Mouse (Mus musculus): ENCODE results near the gene Klra3. TPM values are rescaled to one million over a fixed set of nuclear protein-coding genes. Genes with fewer than 3 reads are reported as not detected.
"Not testable (repeated sequence)": the region's sequence is repeated elsewhere in the genome, so short reads cannot be mapped to it uniquely, and the experiment has no call there.

Gene Klra3
- not detected in 2 replicates for polyA plus RNA-seq (2014; fragmentation: Nextera tagmentation; extraction: Ambion mirVana)

GRCm38 (mm10) chr6:130337411-130337810 is at the start of gene Klra3:
Gene Klra3 (minus strand): TSS chr6:130337574.
- Histone ChIP-seq H3K4me3 (replicated peaks; ENCODE audit: low read depth, low read length) (no peak within 1 kb of the TSS), H3K9ac (replicated peaks; ENCODE audit: low read length) (no peak within 1 kb of the TSS), H3K27ac (replicated peaks; ENCODE audit: low read depth, low read length) (no peak within 1 kb of the TSS), H3K36me3 (ENCODE audit: control insufficient read depth, insufficient read depth, low read length) (no peaks in the 10 kb centered on the region), H3K4me2 (ENCODE audit: low read length) (no peak within 1 kb of the TSS), H3K27me3 (ENCODE audit: control insufficient read depth, insufficient read depth, low read length) (no peaks in the 10 kb centered on the region), H3K9me3 (ENCODE audit: control insufficient read depth, low read length) (no peaks in the 10 kb centered on the region; the same call in 1 of the 2 replicates), H3K4me1 (ENCODE audit: control insufficient read depth, insufficient read depth, low read length) (no peaks in the 10 kb centered on the region)
- WGBS, result 88% methylated on average over 8 of the region's 8 CpGs
- no peak for DNase-seq
- no peak for ATAC-seq (ENCODE audit: low FRiP score, low TSS enrichment)

- H3K36me3 ChIP-seq (ENCODE audit: control insufficient read depth, insufficient read depth, low read length), result no peaks in the 10 kb centered on the region
- H3K27me3 ChIP-seq (ENCODE audit: control insufficient read depth, insufficient read depth, low read length), result no peaks in the 10 kb centered on the region
- DNase-seq (no peak), ATAC-seq (ENCODE audit: low FRiP score, low TSS enrichment) (no peak)
- no peak within 1 kb of the TSS for H3K9ac ChIP-seq (replicated peaks; ENCODE audit: low read length)
- 81% methylated on average over 2 of the region's 2 CpGs for WGBS
- H3K4me2 ChIP-seq (ENCODE audit: low read length), result no peak within 1 kb of the TSS
- no peak within 1 kb of the TSS for H3K4me3 ChIP-seq (replicated peaks; ENCODE audit: low read depth, low read length)
- H3K4me1 ChIP-seq (ENCODE audit: control insufficient read depth, insufficient read depth, low read length), result no peaks in the 10 kb centered on the region
- H3K9me3 ChIP-seq (ENCODE audit: control insufficient read depth, low read length), result peaks cover 7% of the 10 kb centered on the region; the same call in 1 of the 2 replicates
- no peak within 1 kb of the TSS for H3K27ac ChIP-seq (replicated peaks; ENCODE audit: low read depth, low read length)
Observed at GRCm38 (mm10) chr6:130386750-130387149, 49.4 kb upstream of the Klra3 start, which contains the start of gene Klra1. Gene Klra1 (minus strand): TSS chr6:130386874.

GRCm38 (mm10) chr6:130385803-130386202 is 48.4 kb upstream of the Klra3 start:
- no peaks in the 10 kb centered on the region for H3K36me3 ChIP-seq (ENCODE audit: control insufficient read depth, insufficient read depth, low read length)
- H3K27ac ChIP-seq (replicated peaks; ENCODE audit: low read depth, low read length), result no peak overlapping the region
- DNase-seq, result no peak
- peaks cover 7% of the 10 kb centered on the region; the same call in 1 of the 2 replicates for H3K9me3 ChIP-seq (ENCODE audit: control insufficient read depth, low read length)
- H3K4me2 ChIP-seq (ENCODE audit: low read length), result no peak overlapping the region
- 74% methylated on average over 1 of the region's 1 CpGs for WGBS
- H3K9ac ChIP-seq (replicated peaks; ENCODE audit: low read length), result no peak overlapping the region
- H3K4me1 ChIP-seq (ENCODE audit: control insufficient read depth, insufficient read depth, low read length), result no peaks in the 10 kb centered on the region
- no peak overlapping the region for H3K4me3 ChIP-seq (replicated peaks; ENCODE audit: low read depth, low read length)
- ATAC-seq (ENCODE audit: low FRiP score, low TSS enrichment), result no peak
- no peaks in the 10 kb centered on the region for H3K27me3 ChIP-seq (ENCODE audit: control insufficient read depth, insufficient read depth, low read length)

- Histone ChIP-seq H3K27ac (replicated peaks; ENCODE audit: low read depth, low read length) (no peak overlapping the region), H3K9ac (replicated peaks; ENCODE audit: low read length) (no peak overlapping the region), H3K4me3 (replicated peaks; ENCODE audit: low read depth, low read length) (no peak overlapping the region), H3K4me1 (ENCODE audit: control insufficient read depth, insufficient read depth, low read length) (no peaks in the 10 kb centered on the region), H3K4me2 (ENCODE audit: low read length) (no peak overlapping the region), H3K27me3 (ENCODE audit: control insufficient read depth, insufficient read depth, low read length) (no peaks in the 10 kb centered on the region), H3K36me3 (ENCODE audit: control insufficient read depth, insufficient read depth, low read length) (no peaks in the 10 kb centered on the region), H3K9me3 (ENCODE audit: control insufficient read depth, low read length) (peaks cover 14% of the 10 kb centered on the region)
- ATAC-seq (ENCODE audit: low FRiP score, low TSS enrichment) (no peak), DNase-seq (no peak)
- 81% methylated on average over 4 of the region's 4 CpGs for WGBS
Observed at GRCm38 (mm10) chr6:130382375-130382774, 45.0 kb upstream of the Klra3 start.

- not testable (repeated sequence) for H3K4me2 ChIP-seq (ENCODE audit: low read length); H3K9ac ChIP-seq (replicated peaks; ENCODE audit: low read length); ATAC-seq (ENCODE audit: low FRiP score, low TSS enrichment); H3K9me3 ChIP-seq (ENCODE audit: control insufficient read depth, low read length); H3K27ac ChIP-seq (replicated peaks; ENCODE audit: low read depth, low read length); DNase-seq; H3K27me3 ChIP-seq (ENCODE audit: control insufficient read depth, insufficient read depth, low read length); H3K36me3 ChIP-seq (ENCODE audit: control insufficient read depth, insufficient read depth, low read length); H3K4me3 ChIP-seq (replicated peaks; ENCODE audit: low read depth, low read length); H3K4me1 ChIP-seq (ENCODE audit: control insufficient read depth, insufficient read depth, low read length)
- 45% methylated on average over 1 of the region's 1 CpGs for WGBS
Observed at GRCm38 (mm10) chr6:130345381-130345780, 8.0 kb upstream of the Klra3 start.

- not testable (repeated sequence) for H3K4me2 ChIP-seq (ENCODE audit: low read length); H3K27me3 ChIP-seq (ENCODE audit: control insufficient read depth, insufficient read depth, low read length); H3K27ac ChIP-seq (replicated peaks; ENCODE audit: low read depth, low read length); H3K9ac ChIP-seq (replicated peaks; ENCODE audit: low read length); H3K4me3 ChIP-seq (replicated peaks; ENCODE audit: low read depth, low read length); ATAC-seq (ENCODE audit: low FRiP score, low TSS enrichment); H3K9me3 ChIP-seq (ENCODE audit: control insufficient read depth, low read length); H3K36me3 ChIP-seq (ENCODE audit: control insufficient read depth, insufficient read depth, low read length); H3K4me1 ChIP-seq (ENCODE audit: control insufficient read depth, insufficient read depth, low read length); DNase-seq
- 81% methylated on average over 2 of the region's 2 CpGs for WGBS
Observed at GRCm38 (mm10) chr6:130341973-130342372, 4.6 kb upstream of the Klra3 start.

- H3K4me2 ChIP-seq (ENCODE audit: low read length), result no peak overlapping the region
- H3K9ac ChIP-seq (replicated peaks; ENCODE audit: low read length), result no peak overlapping the region
- H3K4me3 ChIP-seq (replicated peaks; ENCODE audit: low read depth, low read length), result no peak overlapping the region
- H3K36me3 ChIP-seq (ENCODE audit: control insufficient read depth, insufficient read depth, low read length), result no peaks in the 10 kb centered on the region
- no peaks in the 10 kb centered on the region for H3K4me1 ChIP-seq (ENCODE audit: control insufficient read depth, insufficient read depth, low read length)
- DNase-seq, result no peak
- no peak for ATAC-seq (ENCODE audit: low FRiP score, low TSS enrichment)
- H3K27ac ChIP-seq (replicated peaks; ENCODE audit: low read depth, low read length), result no peak overlapping the region
- H3K27me3 ChIP-seq (ENCODE audit: control insufficient read depth, insufficient read depth, low read length), result no peaks in the 10 kb centered on the region
- 0 out of 2 replicates have a peak, but pooled peaks cover 2% of the 10 kb centered on the region for H3K9me3 ChIP-seq (ENCODE audit: control insufficient read depth, low read length)
Observed at GRCm38 (mm10) chr6:130287984-130288649, 49.3 kb downstream of the Klra3 start.

GRCm38 (mm10) chr6:130281828-130282227 is 55.5 kb downstream of the Klra3 start, which contains the start of gene Klra10:
Gene Klra10 (minus strand): TSS chr6:130281928.
- not testable (repeated sequence) for H3K4me2 ChIP-seq (ENCODE audit: low read length); H3K9ac ChIP-seq (replicated peaks; ENCODE audit: low read length); H3K9me3 ChIP-seq (ENCODE audit: control insufficient read depth, low read length); H3K27me3 ChIP-seq (ENCODE audit: control insufficient read depth, insufficient read depth, low read length); H3K4me1 ChIP-seq (ENCODE audit: control insufficient read depth, insufficient read depth, low read length); ATAC-seq (ENCODE audit: low FRiP score, low TSS enrichment); H3K36me3 ChIP-seq (ENCODE audit: control insufficient read depth, insufficient read depth, low read length); H3K4me3 ChIP-seq (replicated peaks; ENCODE audit: low read depth, low read length); DNase-seq; H3K27ac ChIP-seq (replicated peaks; ENCODE audit: low read depth, low read length)
- 67% methylated on average over 1 of the region's 1 CpGs for WGBS
